ENCODE assay signal across 8 mouse cellular contexts in genomic region chr5:147992581-147993378, GRCm38 (mm10). TPM values are rescaled to one million over a fixed set of nuclear protein-coding genes. Genes with fewer than 3 reads are reported as not detected.
DNase-seq lines count a peak whose midpoint lies in the region; ATAC-seq lines count a peak whose summit lies in the region.

No protein-coding gene starts in this region.

- no peaks in the 10 kb centered on the region for H3K9me3 ChIP-seq in lung, embryonic 15.5 days

- 6% methylated on average over 20 of the region's 20 CpGs for WGBS in lung, embryonic 15.5 days

- peak overlapping the region; percentile 21; the same call in 1 of the 2 replicates for H3K27ac ChIP-seq in lung, embryonic 15.5 days

- peak; percentile 40 to 41 for DNase-seq in right cerebral cortex, postnatal 10 days (ENCODE audit: low spot score in 2 of 2)
- no peak for DNase-seq in right cerebral cortex, postnatal 25 days
- DNase-seq in embryo, embryonic 11 days: peak; percentile 87
- peak; percentile 62 to 69 for DNase-seq in heart, adult 9 months (ENCODE audit: low spot score in 2 of 2)
- peak; percentile 64 for DNase-seq in kidney, adult 9 months
- peak; percentile 8 to 14 for DNase-seq in spleen, postnatal 36 days (ENCODE audit: low spot score in 2 of 2)
- no peak for DNase-seq in layer of hippocampus, postnatal 14 days (ENCODE audit: low spot score in 2 of 2)

- ATAC-seq in lung, embryonic 15.5 days (ENCODE audit: borderline replicate concordance, extremely low read depth, low FRiP score, low TSS enrichment): peak; percentile 82

- no peak overlapping the region for H3K9ac ChIP-seq in lung, embryonic 15.5 days

- H3K4me1 ChIP-seq in lung, embryonic 15.5 days: no peaks in the 10 kb centered on the region

- no peaks in the 10 kb centered on the region for H3K27me3 ChIP-seq in lung, embryonic 15.5 days

- no peaks in the 10 kb centered on the region for H3K36me3 ChIP-seq in lung, embryonic 15.5 days

- H3K4me2 ChIP-seq in lung, embryonic 15.5 days: peak overlapping the region; percentile 41

- H3K4me3 ChIP-seq in lung, embryonic 15.5 days: peak overlapping the region; percentile 18

RNA-seq across cellular contexts. Expression of gene Mtus2, which starts 35.7 kb away (rescaled TPM):
- 7.3 and 8.5 TPM in 2 replicates for polyA plus RNA-seq in lung, embryonic 15.5 days (2015; fragmentation: Nextera tagmentation; extraction: Ambion mirVana)
- 10 to 100 TPM; 32.7 to 33.6 TPM for total RNA-seq in layer of hippocampus, postnatal 14 days (2021)

Comparison
In these comparisons a context has a peak if more than half of its experiments do, and no peak if none do; other contexts are left out.
1. DNase-seq: peak in right cerebral cortex, postnatal 10 days (2 of 2), embryo, embryonic 11 days (single experiment), heart, adult 9 months (2 of 2), kidney, adult 9 months (single experiment) and spleen, postnatal 36 days (2 of 2); none in right cerebral cortex, postnatal 25 days (single experiment) and layer of hippocampus, postnatal 14 days (0 of 2).